Mouse (Mus musculus) urinary bladder, postnatal 25 days (tissue): ENCODE data around the gene Trim24.
"Not testable (repeated sequence)": the region's sequence is repeated elsewhere in the genome, so short reads cannot be mapped to it uniquely, and the experiment has no call there.

Experiments used
- DNase-seq: peaks from one replicate; pipeline ENCODE4 v3.0.0; 2022; ENCODE audit warnings: low spot score

Gene Trim24

GRCm38 (mm10) chr6:37870245-37871136 is at the start of gene Trim24:
Trim24 (plus strand) TSS chr6:37870811.
- peak; percentile 89 for DNase-seq

GRCm38 (mm10) chr6:37821531-37822051 is 49.0 kb upstream of the Trim24 start:
- DNase-seq: no peak

- DNase-seq: no peak
Measured at GRCm38 (mm10) chr6:37822390-37822789, 48.2 kb upstream of the Trim24 start.

GRCm38 (mm10) chr6:37823731-37824130 is 46.9 kb upstream of the Trim24 start:
- no peak for DNase-seq

GRCm38 (mm10) chr6:37825331-37826115 is 45.1 kb upstream of the Trim24 start:
- DNase-seq: not testable (repeated sequence)

- DNase-seq: no peak
Measured at GRCm38 (mm10) chr6:37828955-37829354, 41.7 kb upstream of the Trim24 start.

GRCm38 (mm10) chr6:37829631-37830030 is 41.0 kb upstream of the Trim24 start:
- DNase-seq: no peak

- DNase-seq: no peak
Measured at GRCm38 (mm10) chr6:37833691-37834090, 36.9 kb upstream of the Trim24 start.

- not testable (repeated sequence) for DNase-seq
Measured at GRCm38 (mm10) chr6:37836951-37837565, 33.6 kb upstream of the Trim24 start.

GRCm38 (mm10) chr6:37842779-37843605 is 27.6 kb upstream of the Trim24 start:
- DNase-seq: no peak

- no peak for DNase-seq
Measured at GRCm38 (mm10) chr6:37843647-37844273, 26.9 kb upstream of the Trim24 start.

GRCm38 (mm10) chr6:37844947-37845346 is 25.7 kb upstream of the Trim24 start:
- not testable (repeated sequence) for DNase-seq

- not testable (repeated sequence) for DNase-seq
Measured at GRCm38 (mm10) chr6:37847531-37847930, 23.1 kb upstream of the Trim24 start.

- DNase-seq: no peak
Measured at GRCm38 (mm10) chr6:37851352-37851751, 19.3 kb upstream of the Trim24 start.

- no peak for DNase-seq
Measured at GRCm38 (mm10) chr6:37853289-37853688, 17.3 kb upstream of the Trim24 start.

- no peak for DNase-seq
Measured at GRCm38 (mm10) chr6:37855384-37855783, 15.2 kb upstream of the Trim24 start.

GRCm38 (mm10) chr6:37856300-37856699 is 14.3 kb upstream of the Trim24 start:
- not testable (repeated sequence) for DNase-seq

- DNase-seq: no peak
Measured at GRCm38 (mm10) chr6:37857196-37857874, 13.3 kb upstream of the Trim24 start.

GRCm38 (mm10) chr6:37858126-37858525 is 12.5 kb upstream of the Trim24 start:
- no peak for DNase-seq

GRCm38 (mm10) chr6:37862893-37863292 is 7.7 kb upstream of the Trim24 start:
- DNase-seq: no peak
